8 mouse cellular contexts compared by ENCODE assay signal in genomic region chr5:142723520-142724133, GRCm38 (mm10). TPM values are rescaled to one million over a fixed set of nuclear protein-coding genes. Genes with fewer than 3 reads are reported as not detected.
DNase-seq lines count a peak whose midpoint lies in the region; ATAC-seq and TF ChIP-seq lines count a peak whose summit lies in the region.

No protein-coding gene starts in this region.

- no peak overlapping the region for H3K27ac ChIP-seq in CH12.LX (ENCODE audit: insufficient read depth, low read depth)
- H3K27ac ChIP-seq in embryonic facial prominence, embryonic 11.5 days (replicated peaks; ENCODE audit: low read depth, low read length) = no peak overlapping the region
- no peak overlapping the region for H3K27ac ChIP-seq in heart, embryonic 13.5 days (replicated peaks)
- H3K27ac ChIP-seq in kidney, embryonic 16.5 days (ENCODE audit: low read length) = no peak overlapping the region
- peak overlapping the region; percentile 66 for H3K27ac ChIP-seq in neural tube, embryonic 15.5 days (replicated peaks)

- no peaks in the 10 kb centered on the region for H3K79me2 ChIP-seq in CH12.LX (replicated peaks; ENCODE audit: control insufficient read depth, extremely low read depth, insufficient read depth, poor library complexity, severe bottlenecking)

- in situ Hi-C loops in CH12.LX (cut with MboI; ENCODE audit: low pct_ligation_motif_present, low pct_unique_long_range_greater_than_20kb, low sequenced_read_pairs) = loop anchor here (25.0 kb wide), 1 partner anchor 136 kb away; no protein-coding TSS in a partner anchor

- no peak for TF ChIP-seq EP300 in CH12.LX (IDR thresholded peaks at IDR 0.05; ENCODE audit: low read length)

- ATAC-seq in embryonic facial prominence, embryonic 11.5 days (replicated peaks; ENCODE audit: insufficient number of reproducible peaks, low FRiP score, low TSS enrichment, low read depth) = peak; percentile 70
- ATAC-seq in heart, embryonic 13.5 days (ENCODE audit: extremely low read depth, insufficient number of reproducible peaks, low FRiP score, low TSS enrichment) = no peak
- peak; percentile 80 for ATAC-seq in kidney, embryonic 16.5 days (ENCODE audit: low FRiP score, low TSS enrichment)
- ATAC-seq in neural tube, embryonic 15.5 days (ENCODE audit: low FRiP score) = peak; percentile 73

- H3K27me3 ChIP-seq in CH12.LX (replicated peaks) = peaks cover 25% of the 10 kb centered on the region
- no peaks in the 10 kb centered on the region for H3K27me3 ChIP-seq in embryonic facial prominence, embryonic 11.5 days (ENCODE audit: control insufficient read depth, insufficient read depth, low read length)
- H3K27me3 ChIP-seq in heart, embryonic 13.5 days (replicated peaks) = no peaks in the 10 kb centered on the region; the same call in 1 of the 2 replicates
- no peaks in the 10 kb centered on the region for H3K27me3 ChIP-seq in kidney, embryonic 16.5 days (ENCODE audit: insufficient read depth, low read length)
- H3K27me3 ChIP-seq in neural tube, embryonic 15.5 days (replicated peaks) = no peaks in the 10 kb centered on the region

- 17% methylated on average over 7 of the region's 7 CpGs for WGBS in embryonic facial prominence, embryonic 11.5 days
- 11% methylated on average over 7 of the region's 7 CpGs for WGBS in heart, embryonic 13.5 days
- WGBS in kidney, embryonic 16.5 days = 14% methylated on average over 7 of the region's 7 CpGs
- WGBS in lung, adult 2 months = 10% methylated on average over 7 of the region's 7 CpGs
- 14% methylated on average over 7 of the region's 7 CpGs for WGBS in neural tube, embryonic 15.5 days

- TF ChIP-seq RAD21 in CH12.LX (IDR thresholded peaks at IDR 0.05; ENCODE audit: low read depth, low read length) = peak; percentile 70

- H3K9ac ChIP-seq in CH12.LX (ENCODE audit: insufficient read depth, low read depth) = no peak overlapping the region
- H3K9ac ChIP-seq in embryonic facial prominence, embryonic 11.5 days (replicated peaks; ENCODE audit: low read length) = no peak overlapping the region
- no peak overlapping the region for H3K9ac ChIP-seq in heart, embryonic 13.5 days
- no peak overlapping the region; the same call in 1 of the 2 replicates for H3K9ac ChIP-seq in kidney, embryonic 16.5 days (replicated peaks; ENCODE audit: low read length)
- H3K9ac ChIP-seq in neural tube, embryonic 15.5 days (replicated peaks) = no peak overlapping the region

- dilution Hi-C loops in CH12.LX (cut with MboI; ENCODE audit: extremely low pct_ligation_motif_present, extremely low pct_unique_long_range_greater_than_20kb, low sequenced_read_pairs) = no loop called here

- peak overlapping the region in 1 of 3 experiments; percentile 12 for H3K4me3 ChIP-seq in CH12.LX (replicated peaks in 1 of 3; ENCODE audit: low read depth in 2 of 3, low read length in 2 of 3, poor library complexity in 1 of 3)
- no peak overlapping the region for H3K4me3 ChIP-seq in embryonic facial prominence, embryonic 11.5 days (ENCODE audit: low read depth, low read length)
- 0 out of 2 replicates have a peak overlapping the region, but pooled peaks have one; percentile 8 for H3K4me3 ChIP-seq in heart, embryonic 13.5 days
- no peak overlapping the region for H3K4me3 ChIP-seq in kidney, embryonic 16.5 days (ENCODE audit: low read length)
- H3K4me3 ChIP-seq in lung, adult 2 months (replicated peaks; ENCODE audit: extremely low read depth, low read depth, low read length) = no peak overlapping the region
- H3K4me3 ChIP-seq in neural tube, embryonic 15.5 days (replicated peaks) = no peak overlapping the region

- H3K9me3 ChIP-seq in CH12.LX (replicated peaks; ENCODE audit: low read length) = peaks cover 2% of the 10 kb centered on the region
- no peaks in the 10 kb centered on the region for H3K9me3 ChIP-seq in embryonic facial prominence, embryonic 11.5 days (replicated peaks; ENCODE audit: control insufficient read depth, low read length)
- no peaks in the 10 kb centered on the region for H3K9me3 ChIP-seq in heart, embryonic 13.5 days
- H3K9me3 ChIP-seq in kidney, embryonic 16.5 days (ENCODE audit: low read length) = peaks cover 4% of the 10 kb centered on the region; the same call in 1 of the 2 replicates
- no peaks in the 10 kb centered on the region for H3K9me3 ChIP-seq in neural tube, embryonic 15.5 days (replicated peaks)

- no peak for TF ChIP-seq POLR2A in CH12.LX (IDR thresholded peaks at IDR 0.05; ENCODE audit: low read depth, low read length)
- no peak for TF ChIP-seq POLR2A in lung, adult 2 months (IDR thresholded peaks at IDR 0.05; ENCODE audit: borderline replicate concordance, extremely low read depth, low read depth, low read length)

- TF ChIP-seq CTCF in CH12.LX (conservative IDR thresholded peaks at IDR 0.05 in 1 of 2, IDR thresholded peaks at IDR 0.05 in 1 of 2; ENCODE audit: low read depth in 2 of 2, low read length in 2 of 2) = peak; percentile 86 to 99
- TF ChIP-seq CTCF in lung, adult 2 months (IDR thresholded peaks at IDR 0.05; ENCODE audit: insufficient read depth, low read length) = peak; percentile 96

- H3K4me1 ChIP-seq in CH12.LX (ENCODE audit: control insufficient read depth in 1 of 2, insufficient read depth in 2 of 2) = peaks cover 0 to 6% of the 10 kb centered on the region in 2 experiments; a peak in 2 of 4 replicates
- no peaks in the 10 kb centered on the region; the same call in 1 of the 2 replicates for H3K4me1 ChIP-seq in embryonic facial prominence, embryonic 11.5 days (ENCODE audit: control insufficient read depth, insufficient read depth, low read length)
- peaks cover 2% of the 10 kb centered on the region; the same call in 1 of the 2 replicates for H3K4me1 ChIP-seq in heart, embryonic 13.5 days
- 0 out of 2 replicates have a peak, but pooled peaks cover 4% of the 10 kb centered on the region for H3K4me1 ChIP-seq in kidney, embryonic 16.5 days (ENCODE audit: insufficient read depth, low read length)
- H3K4me1 ChIP-seq in lung, adult 2 months (ENCODE audit: control insufficient read depth, insufficient read depth, low read length) = no peaks in the 10 kb centered on the region
- peaks cover 7% of the 10 kb centered on the region for H3K4me1 ChIP-seq in neural tube, embryonic 15.5 days

- DNase-seq in CH12.LX (ENCODE audit: extremely low read depth) = peak; percentile 78
- DNase-seq in adrenal gland, adult 2 months = peak; percentile 61
- peak; percentile 86 for DNase-seq in embryonic facial prominence, embryonic 11.5 days (ENCODE audit: low spot score)
- DNase-seq in lung, adult 2 months = peak; percentile 62
- DNase-seq in thymus, postnatal 14 days = peak; percentile 80

- peaks cover 12 to 28% of the 10 kb centered on the region in 2 experiments for H3K36me3 ChIP-seq in CH12.LX (replicated peaks in 1 of 2; ENCODE audit: control insufficient read depth in 1 of 2, insufficient read depth in 1 of 2, low read length in 1 of 2)
- H3K36me3 ChIP-seq in embryonic facial prominence, embryonic 11.5 days (replicated peaks; ENCODE audit: control insufficient read depth, insufficient read depth, low read depth, low read length) = peaks cover 20% of the 10 kb centered on the region
- peaks cover 37% of the 10 kb centered on the region for H3K36me3 ChIP-seq in heart, embryonic 13.5 days
- peaks cover 36% of the 10 kb centered on the region for H3K36me3 ChIP-seq in kidney, embryonic 16.5 days (ENCODE audit: insufficient read depth, low read length)
- H3K36me3 ChIP-seq in neural tube, embryonic 15.5 days = peaks cover 56% of the 10 kb centered on the region

- peak overlapping the region; percentile 60 for H3K4me2 ChIP-seq in CH12.LX (ENCODE audit: insufficient read depth, low read depth, poor library complexity, severe bottlenecking)
- no peak overlapping the region for H3K4me2 ChIP-seq in embryonic facial prominence, embryonic 11.5 days (ENCODE audit: low read depth, low read length)
- peak overlapping the region; percentile 55 for H3K4me2 ChIP-seq in heart, embryonic 13.5 days
- peak overlapping the region; percentile 40 for H3K4me2 ChIP-seq in kidney, embryonic 16.5 days (replicated peaks; ENCODE audit: low read depth, low read length)
- peak overlapping the region; percentile 35 for H3K4me2 ChIP-seq in neural tube, embryonic 15.5 days

TF ChIP-seq in CH12.LX, 34 proteins besides CTCF, POLR2A, EP300 and RAD21:
- TF ChIP-seq MAZ (IDR thresholded peaks at IDR 0.05; ENCODE audit: low read depth, low read length) (0 out of 2 replicates have a peak, but pooled peaks have one; percentile 36), TBP (conservative IDR thresholded peaks at IDR 0.05; ENCODE audit: low read depth, low read length) (no peak), CHD2 (IDR thresholded peaks at IDR 0.05; ENCODE audit: low read length) (peak; percentile 20), PAX5 (IDR thresholded peaks at IDR 0.05; ENCODE audit: low read length) (no peak), SMC3 (IDR thresholded peaks at IDR 0.05; ENCODE audit: low read depth, low read length) (peak; percentile 81), HCFC1 (IDR thresholded peaks at IDR 0.05; ENCODE audit: low read depth, low read length) (0 out of 2 replicates have a peak, but pooled peaks have one; percentile 18), ZMIZ1 (IDR thresholded peaks at IDR 0.05; ENCODE audit: low read depth, low read length) (no peak), ELF1 (IDR thresholded peaks at IDR 0.05; ENCODE audit: low read depth, low read length) (peak; percentile 75), NELFE (IDR thresholded peaks at IDR 0.05; ENCODE audit: low read depth, low read length) (no peak; the same call in 1 of the 2 replicates), POLR2AphosphoS2 (IDR thresholded peaks at IDR 0.05; ENCODE audit: low read depth, low read length) (peak; percentile 72; the same call in 1 of the 2 replicates)

RNA-seq across cellular contexts. Expression of gene Slc29a4, which starts 31.3 kb away (rescaled TPM):
- total RNA-seq in CH12.LX (2012; rRNA removed) (not detected in 2 replicates), CH12.LX (2014; rRNA removed) (not detected in 2 replicates)
- polyA plus RNA-seq in CH12.LX (2012; ENCODE audit: insufficient read length, low read depth) = not detected in 2 replicates
- 10 to 100 TPM; 20.9 to 32.0 TPM for total RNA-seq in adrenal gland, adult 2 months (2021)
- 48.8 and 69.9 TPM in 2 replicates for polyA plus RNA-seq in adrenal gland, adult 2 months (2012; rRNA removed)
- 9.5 and 14.4 TPM in 2 replicates for polyA plus RNA-seq in embryonic facial prominence, embryonic 11.5 days (2014; fragmentation: Nextera tagmentation; extraction: Ambion mirVana)
- polyA plus RNA-seq in heart, embryonic 13.5 days (2015; fragmentation: Nextera tagmentation; extraction: Ambion mirVana) = 1.7 and 2.2 TPM in 2 replicates
- 5.1 and 6.2 TPM in 2 replicates for polyA plus RNA-seq in kidney, embryonic 16.5 days (2015; fragmentation: Nextera tagmentation; extraction: Ambion mirVana)
- polyA plus RNA-seq in lung, adult 2 months (2012; rRNA removed) = 1.6 and 2.7 TPM in 2 replicates
- 72.5 and 82.4 TPM in 2 replicates for polyA plus RNA-seq in neural tube, embryonic 15.5 days (2015; fragmentation: Nextera tagmentation; extraction: Ambion mirVana)
